Mouse (Mus musculus): ENCODE measurements around the gene Cabp2. TPM values are rescaled to one million over a fixed set of nuclear protein-coding genes. Genes with fewer than 3 reads are reported as not detected.
"Not testable (repeated sequence)": the region's sequence is repeated elsewhere in the genome, so short reads cannot be mapped to it uniquely, and the experiment has no call there.

Gene Cabp2
- polyA plus RNA-seq, 1 experiment from 2014 or later, result not detected

DNA sequence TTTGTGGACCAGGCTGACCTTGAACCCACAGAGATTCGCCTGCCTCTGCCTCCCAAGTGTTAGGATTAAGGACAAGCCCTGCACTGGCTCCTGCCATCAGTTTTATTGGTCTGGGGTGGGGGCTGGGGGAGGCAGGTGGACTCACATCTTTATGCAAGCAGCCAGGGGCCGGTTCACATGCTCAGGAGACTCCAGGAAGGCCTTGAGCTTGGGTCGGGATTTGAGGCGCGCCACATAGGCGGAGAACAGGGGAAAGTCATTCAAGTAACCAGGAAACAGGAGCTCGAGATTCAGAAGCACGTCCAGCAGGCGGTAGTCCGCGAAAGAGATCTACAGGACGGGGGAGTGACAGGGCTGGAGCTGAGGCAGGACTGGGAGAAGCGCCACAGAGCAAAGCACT, 24.0 kb upstream of the Cabp2 start:
- WGBS, result 78% methylated on average over 13 of the region's 13 CpGs
- H3K27ac ChIP-seq, result no peak overlapping the region
- H3K4me3 ChIP-seq, result no peak overlapping the region
- H3K27me3 ChIP-seq, result no peaks in the 10 kb centered on the region
- no peak overlapping the region for H3K4me2 ChIP-seq
- H3K36me3 ChIP-seq, result no peaks in the 10 kb centered on the region
- H3K9me3 ChIP-seq, result no peaks in the 10 kb centered on the region
- no peak for ATAC-seq (ENCODE audit: insufficient number of reproducible peaks, low FRiP score, low TSS enrichment, low read depth)
- no peak overlapping the region for H3K9ac ChIP-seq
- H3K4me1 ChIP-seq, result peaks cover 3% of the 10 kb centered on the region; the same call in 1 of the 2 replicates

DNA sequence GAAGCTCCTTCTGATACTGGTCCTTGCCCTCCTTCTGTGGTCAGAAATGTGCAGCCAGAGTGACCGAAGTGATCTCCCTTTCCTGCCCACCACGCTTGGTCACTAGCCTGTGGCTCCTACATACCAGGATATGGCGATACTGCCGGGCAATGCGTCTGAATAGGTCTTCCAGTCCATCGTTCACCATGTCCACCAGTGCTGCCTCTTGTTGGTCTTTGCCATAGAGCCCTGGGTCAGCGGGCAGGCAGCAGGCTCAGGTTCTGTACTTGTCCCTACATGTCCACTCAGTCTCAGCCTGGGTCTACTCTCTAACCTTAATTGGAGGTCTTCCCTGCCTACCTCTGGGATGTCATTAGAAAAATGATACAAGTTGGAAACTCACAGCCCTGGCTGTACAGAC, 23.4 kb upstream of the Cabp2 start:
- Histone ChIP-seq H3K27ac (no peak overlapping the region), H3K9me3 (no peaks in the 10 kb centered on the region), H3K27me3 (no peaks in the 10 kb centered on the region), H3K4me1 (peaks cover 3% of the 10 kb centered on the region; the same call in 1 of the 2 replicates), H3K4me2 (no peak overlapping the region), H3K4me3 (no peak overlapping the region), H3K36me3 (no peaks in the 10 kb centered on the region), H3K9ac (no peak overlapping the region)
- no peak for ATAC-seq (ENCODE audit: insufficient number of reproducible peaks, low FRiP score, low TSS enrichment, low read depth)
- WGBS, result 93% methylated on average over 7 of the region's 7 CpGs

DNA sequence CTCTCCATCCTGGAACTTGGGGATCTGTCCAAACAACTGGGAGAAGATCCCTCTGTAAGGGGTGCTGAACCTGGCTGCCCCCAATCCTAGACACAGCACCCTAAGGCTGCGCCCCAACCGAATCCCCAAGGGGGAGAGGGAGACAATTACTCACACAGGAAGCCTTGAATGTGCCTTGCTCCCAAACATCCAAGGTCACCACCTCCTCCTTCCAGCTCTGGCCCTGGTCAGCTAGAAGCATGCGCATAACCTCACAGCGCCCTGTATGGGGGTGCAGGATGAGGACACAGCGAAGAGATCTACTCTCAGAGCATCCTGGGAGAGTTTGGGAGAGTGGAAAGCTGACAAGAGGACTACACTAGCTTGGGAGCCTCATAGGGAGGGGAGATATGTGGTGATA, 22.8 kb upstream of the Cabp2 start:
- Histone ChIP-seq H3K4me2 (no peak overlapping the region), H3K27ac (no peak overlapping the region), H3K9ac (no peak overlapping the region), H3K4me1 (peaks cover 3% of the 10 kb centered on the region; the same call in 1 of the 2 replicates), H3K36me3 (no peaks in the 10 kb centered on the region), H3K9me3 (no peaks in the 10 kb centered on the region), H3K27me3 (no peaks in the 10 kb centered on the region), H3K4me3 (no peak overlapping the region)
- 86% methylated on average over 5 of the region's 5 CpGs for WGBS
- no peak for ATAC-seq (ENCODE audit: insufficient number of reproducible peaks, low FRiP score, low TSS enrichment, low read depth)

DNA sequence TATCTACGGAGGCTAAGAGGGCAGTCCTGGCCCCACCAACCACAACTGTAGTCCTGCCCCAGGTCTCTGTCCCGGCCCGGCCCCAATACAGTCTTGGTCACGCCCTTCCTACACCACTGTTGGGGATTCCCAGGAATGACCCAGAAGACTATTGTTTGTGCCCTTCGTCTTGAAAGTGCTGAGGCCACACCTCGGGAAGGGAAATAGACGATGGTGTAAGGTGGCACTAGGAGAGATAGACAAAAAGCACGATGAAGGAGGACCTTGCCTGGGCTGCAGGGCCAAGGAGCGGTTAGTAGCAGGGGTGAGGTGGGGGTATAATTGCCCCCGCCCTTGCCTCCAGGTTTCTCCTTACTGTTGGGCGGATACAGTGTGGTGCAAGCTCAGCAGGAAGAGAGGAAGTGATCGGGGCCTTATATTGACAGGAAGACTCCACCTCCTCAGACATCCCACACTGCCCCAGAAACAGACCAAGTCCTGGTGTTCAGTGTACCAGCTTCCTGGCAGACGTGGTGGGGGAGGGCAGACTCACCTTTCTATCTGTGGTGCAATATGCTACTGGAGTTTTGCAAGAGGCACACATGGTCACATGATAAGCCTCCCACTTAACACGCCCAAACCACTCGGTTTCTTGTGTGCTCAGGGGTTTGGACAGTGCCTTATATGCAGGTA, 22.2 kb upstream of the Cabp2 start, which contains the start of gene Gstp3:
Gene Gstp3 (minus strand): TSS at position 501 of the 672 bp plus-strand sequence.
- Histone ChIP-seq H3K4me2 (no peak within 1 kb of the TSS), H3K4me3 (no peak within 1 kb of the TSS), H3K36me3 (no peaks in the 10 kb centered on the region), H3K27me3 (no peaks in the 10 kb centered on the region), H3K27ac (no peak within 1 kb of the TSS), H3K9me3 (no peaks in the 10 kb centered on the region), H3K9ac (no peak within 1 kb of the TSS), H3K4me1 (peaks cover 3% of the 10 kb centered on the region; the same call in 1 of the 2 replicates)
- ATAC-seq (ENCODE audit: insufficient number of reproducible peaks, low FRiP score, low TSS enrichment, low read depth), result no peak
- WGBS, result 77% methylated on average over 15 of the region's 15 CpGs

DNA sequence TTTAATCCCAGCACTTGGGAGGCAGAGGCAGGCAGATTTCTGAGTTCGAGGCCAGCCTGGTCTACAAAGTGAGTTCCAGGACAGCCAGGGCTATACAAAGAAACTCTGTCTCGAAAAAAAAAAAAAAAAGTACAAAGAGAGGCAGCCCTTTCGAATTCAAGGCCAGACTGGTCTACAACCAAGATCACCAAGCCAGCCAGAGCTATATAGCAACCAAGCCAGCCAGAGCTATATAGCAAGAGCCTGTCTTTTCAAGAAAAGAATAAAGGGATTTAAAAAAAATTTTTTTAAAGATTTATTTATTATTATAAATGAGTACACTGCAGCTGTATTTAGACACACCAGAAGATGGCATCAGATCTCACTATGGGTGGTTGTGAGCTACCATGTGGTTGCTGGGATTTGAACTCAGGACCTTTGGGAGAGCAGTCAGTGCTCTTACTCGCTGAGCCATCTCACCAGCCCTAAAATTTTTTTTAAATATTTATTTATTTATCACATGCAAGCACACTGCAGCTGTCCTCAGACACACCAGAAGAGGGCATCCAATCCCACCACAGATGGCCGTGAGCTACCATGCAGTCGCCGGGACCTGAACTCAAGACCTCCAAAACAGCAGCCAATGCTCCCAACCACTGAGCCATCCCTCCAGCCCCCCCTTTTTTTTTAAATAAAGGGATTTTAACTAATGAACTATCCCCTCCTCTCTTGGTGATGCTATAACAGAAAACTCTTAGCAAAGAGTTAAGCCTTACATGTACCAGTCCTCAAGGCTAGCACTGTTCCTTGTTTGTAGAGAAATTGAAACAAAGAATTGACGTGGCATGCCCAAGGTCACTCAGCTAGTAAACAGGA, 21.1 kb upstream of the Cabp2 start:
- H3K27me3 ChIP-seq; H3K4me2 ChIP-seq; H3K36me3 ChIP-seq; H3K27ac ChIP-seq; H3K9me3 ChIP-seq; ATAC-seq (ENCODE audit: insufficient number of reproducible peaks, low FRiP score, low TSS enrichment, low read depth); H3K9ac ChIP-seq; H3K4me1 ChIP-seq; H3K4me3 ChIP-seq: not testable (repeated sequence)
- WGBS, result 88% methylated on average over 8 of the region's 8 CpGs

DNA sequence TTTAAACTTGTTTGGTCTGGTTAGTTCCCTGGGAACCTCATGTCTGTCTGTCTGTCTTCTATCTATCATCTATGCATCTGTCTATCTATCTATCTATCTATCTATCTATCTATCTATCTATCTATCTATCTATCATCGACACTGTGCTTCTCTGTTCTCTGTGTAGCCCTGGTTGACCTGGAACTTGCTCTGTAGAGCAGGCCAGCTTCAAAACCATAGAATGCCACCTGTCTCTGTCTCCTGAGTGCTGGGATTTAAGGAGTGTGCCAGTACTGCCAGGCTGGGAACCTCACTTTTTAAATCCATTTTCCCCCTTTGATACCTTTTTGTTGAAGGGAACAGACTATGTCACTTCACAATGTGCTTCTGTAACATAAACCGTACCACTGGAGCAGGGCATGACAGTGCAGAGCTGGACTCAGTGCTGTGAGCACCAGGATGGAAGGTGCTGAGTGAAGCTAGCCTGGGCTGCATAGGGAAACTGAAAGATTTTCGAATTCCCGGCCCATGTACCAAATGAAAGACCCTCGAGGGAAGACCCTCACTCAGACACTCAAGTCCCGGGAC, 20.4 kb upstream of the Cabp2 start:
- Histone ChIP-seq H3K27me3 (no peaks in the 10 kb centered on the region), H3K36me3 (no peaks in the 10 kb centered on the region), H3K4me2 (no peak overlapping the region), H3K4me3 (no peak overlapping the region), H3K4me1 (peaks cover 2% of the 10 kb centered on the region; the same call in 1 of the 2 replicates), H3K27ac (no peak overlapping the region), H3K9me3 (no peaks in the 10 kb centered on the region), H3K9ac (no peak overlapping the region)
- WGBS, result 91% methylated on average over 6 of the region's 6 CpGs
- ATAC-seq (ENCODE audit: insufficient number of reproducible peaks, low FRiP score, low TSS enrichment, low read depth), result no peak

DNA sequence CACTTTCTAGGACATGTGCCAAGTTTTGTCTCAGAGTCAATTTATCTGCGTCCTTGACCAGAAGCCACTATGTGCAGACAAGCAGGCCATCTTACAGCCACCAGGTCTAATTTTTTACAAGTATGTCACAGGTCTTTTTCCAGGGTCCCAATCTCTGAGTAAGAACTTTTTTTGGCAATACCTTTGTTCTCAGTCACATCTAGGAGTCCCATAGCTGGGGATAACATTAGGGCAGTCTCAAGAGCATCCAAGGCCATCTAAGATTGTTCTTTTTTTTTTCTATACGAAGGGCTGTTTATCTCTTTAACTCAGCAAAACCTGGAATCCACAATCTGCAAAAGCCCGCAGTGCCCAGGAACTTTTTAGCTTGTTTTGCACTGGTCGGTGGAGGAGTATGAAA, 18.0 kb upstream of the Cabp2 start:
- not testable (repeated sequence) for H3K36me3 ChIP-seq; H3K4me1 ChIP-seq; ATAC-seq (ENCODE audit: insufficient number of reproducible peaks, low FRiP score, low TSS enrichment, low read depth); H3K9ac ChIP-seq; H3K4me3 ChIP-seq; H3K4me2 ChIP-seq; H3K27ac ChIP-seq; H3K27me3 ChIP-seq; H3K9me3 ChIP-seq
- 84% methylated on average over 4 of the region's 4 CpGs for WGBS

DNA sequence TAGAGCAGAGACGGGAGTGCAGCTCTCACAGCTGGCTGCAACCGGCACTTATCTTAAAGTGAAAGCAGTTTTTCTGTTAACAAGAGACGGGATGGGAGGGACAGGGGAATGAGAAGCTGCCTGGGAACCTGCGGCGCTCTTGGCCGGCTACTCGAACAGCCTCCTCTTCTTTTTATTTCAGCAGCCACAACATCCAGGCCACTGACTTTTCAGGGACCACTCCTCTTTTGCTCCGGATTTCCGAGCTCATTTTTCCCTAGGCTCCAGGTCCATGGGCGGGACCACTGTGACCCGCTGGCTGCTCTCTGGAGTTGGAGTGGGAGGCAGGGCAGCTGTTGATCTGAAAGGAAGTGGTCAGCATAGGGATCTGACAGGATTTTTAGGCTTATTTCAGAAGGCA, 16.9 kb upstream of the Cabp2 start:
- not testable (repeated sequence) for H3K4me2 ChIP-seq; H3K27me3 ChIP-seq; H3K4me3 ChIP-seq; H3K9ac ChIP-seq; H3K4me1 ChIP-seq; H3K9me3 ChIP-seq; H3K27ac ChIP-seq; ATAC-seq (ENCODE audit: insufficient number of reproducible peaks, low FRiP score, low TSS enrichment, low read depth); H3K36me3 ChIP-seq
- WGBS, result 36% methylated on average over 8 of the region's 11 CpGs

DNA sequence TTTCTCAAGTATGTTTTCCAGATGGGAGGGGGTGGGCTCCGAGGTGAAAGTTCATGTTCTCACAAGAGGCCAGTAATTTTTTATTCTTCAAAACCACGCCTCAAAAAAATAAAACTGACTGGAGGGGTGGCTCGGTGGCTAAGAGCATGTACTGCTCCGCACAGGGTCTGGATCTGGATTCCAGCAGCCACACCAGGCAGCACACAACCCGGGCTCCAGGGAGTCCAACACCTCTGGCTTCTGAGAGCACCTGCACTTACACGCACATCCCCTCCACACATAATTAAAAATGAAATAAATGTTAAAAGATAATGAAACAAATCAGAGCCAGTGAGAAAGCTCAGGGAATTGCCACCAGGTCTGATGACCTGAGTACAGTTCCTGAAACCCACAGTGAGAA, 15.1 kb upstream of the Cabp2 start:
- Histone ChIP-seq H3K9ac (no peak overlapping the region), H3K27ac (no peak overlapping the region), H3K4me2 (no peak overlapping the region), H3K4me1 (no peaks in the 10 kb centered on the region), H3K36me3 (no peaks in the 10 kb centered on the region), H3K4me3 (no peak overlapping the region), H3K27me3 (no peaks in the 10 kb centered on the region), H3K9me3 (no peaks in the 10 kb centered on the region)
- WGBS, result 61% methylated on average over 6 of the region's 6 CpGs
- ATAC-seq (ENCODE audit: insufficient number of reproducible peaks, low FRiP score, low TSS enrichment, low read depth), result no peak

DNA sequence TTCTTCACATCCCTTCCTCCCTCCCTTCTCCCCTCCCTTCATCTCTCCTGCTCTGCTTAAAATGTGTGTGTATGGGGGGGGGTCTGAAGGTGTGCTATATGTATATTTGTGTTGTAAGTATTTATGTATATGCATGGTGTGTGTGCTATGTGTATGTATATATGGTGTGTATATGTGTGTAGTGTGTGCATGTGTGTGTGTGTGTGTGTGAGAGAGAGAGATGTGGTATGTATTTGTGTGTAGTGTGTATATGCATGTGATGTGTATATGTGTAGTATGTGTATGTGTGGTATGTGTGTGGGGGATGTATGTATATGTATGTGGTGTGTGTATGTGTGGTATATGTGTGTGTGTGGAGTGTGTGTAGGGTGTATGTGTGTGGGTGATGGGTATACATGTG, 14.5 kb upstream of the Cabp2 start:
- no peak overlapping the region for H3K27ac ChIP-seq
- H3K9me3 ChIP-seq, result no peaks in the 10 kb centered on the region
- ATAC-seq (ENCODE audit: insufficient number of reproducible peaks, low FRiP score, low TSS enrichment, low read depth), result no peak
- H3K4me3 ChIP-seq, result no peak overlapping the region
- no peaks in the 10 kb centered on the region for H3K27me3 ChIP-seq
- no peaks in the 10 kb centered on the region for H3K4me1 ChIP-seq
- H3K4me2 ChIP-seq, result no peak overlapping the region
- H3K36me3 ChIP-seq, result no peaks in the 10 kb centered on the region
- no peak overlapping the region for H3K9ac ChIP-seq

DNA sequence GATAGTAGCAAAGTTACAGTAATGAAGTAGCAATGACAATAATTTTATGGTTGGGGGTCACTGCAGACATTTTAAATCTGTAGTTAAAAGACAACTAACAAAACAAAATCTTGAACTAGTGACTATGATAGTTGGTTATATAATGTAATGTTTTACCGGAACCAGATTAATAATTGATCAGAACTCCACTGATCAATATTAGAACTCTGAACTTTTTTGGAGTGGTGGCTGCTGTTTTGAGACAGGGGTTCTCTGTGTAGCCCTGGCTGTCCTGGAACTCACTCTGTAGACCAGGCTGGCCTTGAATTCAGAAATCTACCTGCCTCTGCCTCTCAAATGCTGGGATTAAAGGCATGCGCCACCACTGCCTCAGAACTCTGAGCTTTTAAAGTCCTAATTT, 13.1 kb upstream of the Cabp2 start:
- H3K27ac ChIP-seq; H3K9me3 ChIP-seq; H3K9ac ChIP-seq; H3K4me3 ChIP-seq; ATAC-seq (ENCODE audit: insufficient number of reproducible peaks, low FRiP score, low TSS enrichment, low read depth); H3K4me1 ChIP-seq; H3K4me2 ChIP-seq; H3K27me3 ChIP-seq; H3K36me3 ChIP-seq: not testable (repeated sequence)
- WGBS, result 92% methylated on average over 2 of the region's 2 CpGs

DNA sequence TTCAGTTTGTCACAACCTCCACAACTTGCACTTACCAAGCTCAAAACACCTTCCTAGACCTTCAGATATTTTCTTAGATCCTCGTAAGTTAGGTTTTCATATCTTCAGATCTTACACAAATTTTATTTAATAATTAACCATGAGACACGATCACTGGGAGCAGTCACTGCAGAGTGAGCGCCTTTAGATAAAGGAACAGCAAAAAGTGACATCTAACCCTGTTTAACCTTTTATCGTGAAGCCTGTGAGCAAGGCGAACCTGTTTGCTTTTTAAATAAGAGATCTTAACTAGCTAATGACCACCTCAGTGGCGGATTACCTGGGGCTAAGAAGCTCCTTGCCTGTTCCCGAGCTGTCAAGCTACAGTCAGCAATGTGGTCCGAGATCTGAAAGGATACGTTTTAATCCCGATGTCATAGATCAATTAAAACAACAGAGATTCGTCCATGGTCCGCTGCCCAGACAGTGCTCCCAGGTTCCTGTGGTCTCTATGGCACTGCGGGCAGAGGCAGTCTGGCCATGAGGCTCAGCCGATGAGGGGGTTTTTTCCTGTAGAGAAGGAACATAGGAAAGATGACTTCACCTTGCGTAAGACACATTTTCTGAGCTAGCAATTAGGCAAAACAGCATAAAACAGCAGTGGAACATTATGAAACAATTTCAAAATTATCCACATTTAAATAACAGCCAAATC, 12.5 kb upstream of the Cabp2 start:
- Histone ChIP-seq H3K4me2 (no peak overlapping the region), H3K36me3 (no peaks in the 10 kb centered on the region), H3K9ac (no peak overlapping the region), H3K9me3 (no peaks in the 10 kb centered on the region), H3K4me3 (no peak overlapping the region), H3K4me1 (no peaks in the 10 kb centered on the region), H3K27ac (no peak overlapping the region), H3K27me3 (no peaks in the 10 kb centered on the region)
- WGBS, result 72% methylated on average over 15 of the region's 15 CpGs
- no peak for ATAC-seq (ENCODE audit: insufficient number of reproducible peaks, low FRiP score, low TSS enrichment, low read depth)
